Mouse (Mus musculus) lung, adult 18-20 months (tissue): ENCODE measurements at regions not wholly inside any gene's neighbourhood (a gene's known extent, or its start where the extent isn't known, plus 50 kb on each side); places are given as distances from the start of the nearest gene placed in this dataset.
"Not testable (repeated sequence)": the region's sequence is repeated elsewhere in the genome, so short reads cannot be mapped to it uniquely, and the experiment has no call there.

Source experiments
- DNase-seq, 2 experiments: peaks; one replicate each; pipeline ENCODE4 v3.0.0; 2022; ENCODE audit warnings: mixed read lengths in 2 of 2

- no peak for DNase-seq
These were observed 59.6 kb downstream of the Fasl start for GRCm38 (mm10) chr1:161728546-161729206.

- DNase-seq = not testable (repeated sequence)
These were observed 60.9 kb downstream of the Fasl start for GRCm38 (mm10) chr1:161727357-161727756.

GRCm38 (mm10) chr1:161726098-161726497, 62.2 kb downstream of the Fasl start:
- DNase-seq = not testable (repeated sequence)

GRCm38 (mm10) chr1:161719876-161720275, 68.4 kb downstream of the Fasl start:
- no peak for DNase-seq

DNA sequence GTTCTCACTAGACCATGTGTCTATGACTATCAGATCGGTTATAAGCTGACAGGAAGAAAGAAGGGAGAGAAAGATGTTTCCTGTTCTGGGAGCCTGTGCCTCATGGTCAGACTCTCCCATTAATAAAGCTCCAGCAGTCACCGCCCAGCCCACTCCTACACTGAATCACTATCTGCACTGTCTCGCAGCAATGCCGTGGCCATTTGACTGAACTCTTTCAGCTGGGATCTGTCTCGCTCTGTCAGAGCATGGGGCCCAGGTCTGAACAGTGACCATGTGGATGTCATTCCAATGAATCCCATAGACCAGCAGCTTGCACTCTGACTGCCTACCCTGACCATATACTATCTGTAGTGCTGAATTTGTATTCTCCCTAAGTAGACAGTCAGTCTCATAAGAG, 70.0 kb downstream of the Fasl start:
- no peak for DNase-seq

GRCm38 (mm10) chr1:161712918-161713317, 75.4 kb downstream of the Fasl start:
- peak; percentile 75 to 77 for DNase-seq

DNA sequence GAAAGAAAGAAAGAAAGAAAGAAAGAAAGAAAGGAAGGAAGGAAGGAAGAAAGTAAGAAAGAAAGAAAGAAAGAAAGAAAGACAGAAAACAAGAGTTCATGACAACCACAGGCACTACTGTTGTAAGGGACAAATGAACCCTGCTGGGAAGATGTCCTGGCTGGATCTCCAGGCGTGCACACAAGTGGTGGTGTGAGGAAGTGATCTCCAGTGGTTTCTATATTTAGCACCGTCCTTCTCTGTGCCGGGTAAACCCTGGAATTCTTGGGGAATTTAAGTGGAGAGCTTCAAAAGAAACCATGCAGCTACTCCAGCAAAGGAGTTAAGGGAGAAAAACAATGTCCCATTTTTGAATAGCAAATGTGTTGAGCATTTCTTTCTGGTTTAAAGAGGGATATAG, 76.0 kb downstream of the Fasl start:
- no peak for DNase-seq

- DNase-seq = peak; percentile 42 to 62
These were observed 81.2 kb downstream of the Fasl start for GRCm38 (mm10) chr1:161707049-161707448.

- no peak for DNase-seq
These were observed 83.3 kb downstream of the Fasl start for GRCm38 (mm10) chr1:161704961-161705360.

DNA sequence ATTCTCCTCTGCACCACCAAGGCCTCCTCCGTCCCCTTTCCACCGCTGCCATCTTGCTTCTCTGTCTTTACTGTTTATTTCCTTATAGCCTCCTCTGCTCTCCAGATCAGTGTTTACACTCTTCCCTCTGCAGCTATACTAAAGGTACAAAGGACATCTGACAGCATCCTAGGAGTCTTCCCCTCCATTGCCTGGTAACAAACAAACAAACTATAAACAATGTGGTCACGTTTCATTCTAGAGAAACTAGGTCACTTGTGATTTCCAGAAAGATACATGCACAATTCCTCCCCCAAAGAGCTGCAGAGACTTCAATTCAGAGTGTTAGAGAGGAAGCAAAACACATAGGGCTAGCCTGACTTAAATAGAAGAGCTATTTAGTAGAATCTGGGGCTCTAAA, 83.8 kb downstream of the Fasl start:
- no peak for DNase-seq

DNA sequence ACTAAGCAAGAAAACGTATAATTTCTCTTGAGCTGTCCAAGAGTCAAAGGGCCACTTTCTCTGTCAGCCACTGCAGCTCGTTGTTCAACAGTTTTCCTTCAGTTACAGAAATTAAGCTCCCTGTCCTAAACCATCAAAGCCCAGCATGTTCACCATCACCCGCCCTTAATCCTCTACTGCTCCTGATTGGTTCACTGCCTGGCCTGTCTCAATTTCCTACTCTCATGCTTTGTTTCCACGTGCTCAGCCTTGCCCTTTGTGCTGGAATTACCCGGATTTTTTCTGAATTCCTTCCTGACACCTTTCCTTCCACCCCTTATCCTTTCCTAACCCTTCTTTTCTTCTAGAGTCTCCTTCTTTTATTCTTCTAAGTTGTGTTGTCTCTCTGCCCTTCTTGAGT, 92.4 kb downstream of the Fasl start:
- no peak for DNase-seq

DNA sequence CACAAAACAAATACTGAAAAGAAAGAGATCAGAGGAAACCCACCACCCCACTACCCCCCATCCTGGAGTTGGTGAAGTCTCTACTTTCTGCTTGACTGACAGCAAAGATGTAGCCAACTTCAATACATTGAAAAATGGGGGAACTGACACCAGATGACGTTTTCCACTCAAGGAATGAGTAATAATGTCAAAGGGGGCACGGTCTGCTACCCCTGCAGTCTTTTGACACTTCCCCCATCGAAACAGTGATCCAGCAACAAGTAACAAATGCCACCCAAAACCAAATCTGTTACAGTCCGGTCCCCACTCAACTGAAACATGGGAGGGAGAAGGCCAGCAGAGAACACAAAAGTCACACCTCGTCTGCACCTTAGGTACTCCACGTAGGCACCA, 94.5 kb downstream of the Fasl start:
- no peak for DNase-seq

DNA sequence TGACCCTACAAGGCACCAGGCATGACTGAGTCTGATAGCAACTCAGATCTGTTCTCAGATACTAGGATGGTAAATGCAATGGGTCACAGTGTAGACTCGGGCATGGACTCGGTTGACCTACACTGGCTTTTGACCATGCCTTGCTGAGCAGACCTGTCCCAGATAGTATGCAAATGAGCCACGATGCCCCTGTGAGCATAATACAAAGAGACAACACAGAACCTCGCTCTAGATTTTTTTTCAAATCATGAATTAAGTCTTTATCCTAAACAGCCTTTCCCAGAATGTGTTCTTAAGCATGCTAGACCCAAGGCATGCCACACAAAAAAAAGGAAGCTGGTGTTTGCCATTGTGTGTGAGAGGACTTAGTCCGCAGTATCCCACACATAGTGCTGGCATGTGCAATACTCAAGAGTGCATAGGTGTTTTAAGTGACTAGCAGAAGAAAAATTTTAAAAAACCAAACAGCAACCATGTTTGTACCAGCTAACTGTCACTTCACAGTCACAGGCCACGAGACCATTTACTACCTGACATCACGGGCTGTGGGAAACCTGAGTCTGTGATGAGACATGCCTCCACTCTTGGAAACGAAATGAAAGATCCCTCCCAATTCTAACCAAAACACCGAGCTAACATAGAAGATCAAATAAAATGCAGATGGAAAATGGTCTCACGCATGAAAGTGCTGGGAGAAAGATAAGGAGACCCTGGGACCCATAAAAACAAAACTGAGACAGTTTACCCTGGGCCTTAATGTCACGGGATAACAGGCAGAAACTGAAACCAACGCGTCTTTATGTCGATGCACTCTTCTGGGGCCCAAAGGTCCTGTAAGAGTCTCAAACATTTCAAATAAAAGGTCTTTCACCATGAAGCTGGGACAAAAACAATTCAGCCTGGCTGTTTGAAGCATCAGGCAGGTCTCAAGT, 95.2 kb downstream of the Fasl start:
- no peak for DNase-seq

DNA sequence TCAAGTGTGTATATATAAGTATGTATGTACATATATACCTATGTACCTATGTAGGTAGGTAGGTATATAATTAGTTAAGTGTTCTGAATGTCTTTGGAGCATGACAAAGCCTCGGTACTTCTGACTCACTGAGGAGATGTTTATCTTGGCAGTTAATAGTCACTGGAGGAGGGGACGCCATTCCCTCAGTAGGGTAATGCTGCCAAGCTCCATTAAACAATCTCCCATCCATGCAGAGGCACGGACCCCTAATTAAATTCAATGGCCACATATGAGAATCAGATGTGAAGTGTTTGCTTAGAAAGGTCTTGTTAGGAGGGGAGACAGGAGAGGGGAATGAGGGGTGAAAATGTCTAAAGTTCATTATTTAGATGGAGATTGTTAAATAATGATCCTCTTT, 99.3 kb downstream of the Fasl start:
- DNase-seq = no peak

- DNase-seq = peak; percentile 25 to 31
These were observed 100.7 kb downstream of the Fasl start for GRCm38 (mm10) chr1:161687548-161687947.

DNA sequence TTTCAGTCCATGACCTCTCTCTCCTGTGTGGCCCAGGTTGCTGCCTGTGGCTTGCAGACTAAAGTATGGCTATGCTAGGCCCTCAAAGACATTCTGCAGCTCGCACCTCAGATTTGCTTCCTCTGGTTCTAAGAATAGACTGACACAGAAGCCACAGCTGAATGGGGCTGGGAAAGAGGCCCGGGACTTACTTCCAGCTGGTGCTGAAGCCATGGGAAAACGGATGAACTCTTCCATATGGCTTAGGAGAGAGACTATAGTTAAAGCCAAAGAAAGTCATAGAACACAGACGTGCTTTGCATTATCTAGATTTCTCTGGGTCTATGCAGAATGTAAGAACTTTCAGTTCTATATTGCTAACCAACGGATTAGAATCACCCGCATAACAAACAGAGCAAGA, 107.7 kb downstream of the Fasl start:
- no peak for DNase-seq

DNA sequence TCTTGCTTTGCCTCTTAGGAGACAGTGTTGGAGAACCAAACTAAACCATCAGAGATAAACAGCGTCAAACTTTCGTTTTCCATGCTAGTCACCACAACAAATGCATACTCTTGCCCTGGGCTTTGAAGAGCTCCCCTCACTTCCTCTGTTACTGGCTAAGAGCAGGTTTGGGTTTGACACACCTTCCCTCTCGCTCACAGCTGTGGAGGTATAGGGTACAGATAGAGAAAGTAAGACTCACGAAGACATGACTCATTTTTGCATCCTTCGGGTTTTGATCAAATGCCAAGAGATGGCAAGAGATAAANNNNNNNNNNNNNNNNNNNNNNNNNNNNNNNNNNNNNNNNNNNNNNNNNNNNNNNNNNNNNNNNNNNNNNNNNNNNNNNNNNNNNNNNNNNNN, 117.4 kb downstream of the Fasl start:
- DNase-seq = no peak

DNA sequence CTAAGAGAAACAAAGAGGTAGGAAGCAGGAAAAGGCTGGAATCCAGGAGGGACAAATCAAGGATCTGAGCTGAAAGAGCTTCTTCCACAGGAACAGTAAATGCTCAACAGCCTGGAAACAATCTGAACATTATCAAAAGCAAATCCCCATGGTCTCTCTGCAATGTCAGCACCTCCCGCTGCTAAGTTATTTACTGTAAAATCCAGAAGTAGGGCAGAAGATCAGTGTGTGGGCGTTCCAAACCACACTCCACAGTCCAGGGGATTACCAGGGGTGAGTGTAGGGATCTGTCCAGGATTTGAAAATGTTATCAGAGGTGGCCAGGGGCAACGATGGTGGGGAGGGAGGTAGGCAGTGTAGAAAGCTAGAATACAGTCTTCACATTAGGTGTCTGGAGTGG, 124.0 kb downstream of the Fasl start:
- no peak for DNase-seq

GRCm38 (mm10) chr1:161663351-161663750, 124.9 kb downstream of the Fasl start:
- DNase-seq = no peak

GRCm38 (mm10) chr1:161662241-161662640, 126.1 kb downstream of the Fasl start:
- no peak for DNase-seq

- DNase-seq = no peak
These were observed 130.8 kb downstream of the Fasl start for GRCm38 (mm10) chr1:161657511-161657910.

GRCm38 (mm10) chr1:161649387-161649786, 138.9 kb downstream of the Fasl start:
- no peak for DNase-seq

GRCm38 (mm10) chr1:161632098-161632497, 137.6 kb downstream of the Tnfsf18 start:
- DNase-seq = no peak

DNA sequence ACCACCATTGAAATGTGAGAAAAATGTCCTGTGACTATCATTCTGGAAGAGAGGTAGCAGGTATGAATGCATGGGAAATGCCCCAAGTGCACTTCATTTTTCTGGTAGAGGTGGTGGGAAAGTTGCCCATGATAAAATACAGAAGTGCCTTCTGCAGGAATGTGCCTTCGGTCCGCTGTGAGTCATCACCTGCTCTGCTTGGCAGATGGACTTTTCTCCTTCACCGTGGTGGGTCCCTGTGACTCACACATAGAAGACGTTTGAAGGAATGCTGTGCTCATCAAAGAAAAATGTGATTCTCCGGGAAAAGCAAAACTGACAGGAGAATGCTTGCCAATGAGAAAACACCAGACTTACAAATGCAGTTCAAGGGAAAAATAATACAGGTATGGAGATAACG, 126.8 kb downstream of the Tnfsf18 start:
- no peak for DNase-seq
